Mouse (Mus musculus) liver, embryonic 14.5 days (tissue): ENCODE measurements around the gene Zfp990. TPM values are rescaled to one million over a fixed set of nuclear protein-coding genes. Genes with fewer than 3 reads are reported as not detected.
A peak's percentile ranks its signal among the peaks of the same experiment; 100 is the strongest.
"Not testable (repeated sequence)": the region's sequence is repeated elsewhere in the genome, so short reads cannot be mapped to it uniquely, and the experiment has no call there.

Source experiments
- ATAC-seq: fragments of 200-750 bp; cut with Nextera tagmentation; 2 replicates; pipeline ENCODE4 v1.8.0; 2017; ENCODE audit warnings: moderate number of reproducible peaks, mild to moderate bottlenecking, moderate library complexity; ENCODE audit not compliant: insufficient read depth
- DNase-seq, 3 experiments: peaks; one replicate each; pipeline ENCODE4 v3.0.0-alpha.2; 2012 to 2013; ENCODE audit warnings: low read depth in 3 of 3, low spot score in 3 of 3
- H3K27ac ChIP-seq: fragments of 300-500 bp; sonication (generic); 2 replicates; pipeline ENCODE4 v1.5.1; 2014; ENCODE audit warnings: moderate library complexity, mild to moderate bottlenecking, control low read depth, inconsistent platforms
- H3K27me3 ChIP-seq: fragments of 300-500 bp; sonication (generic); 2 replicates; pipeline ENCODE4 v1.6.1; 2014; ENCODE audit warnings: mild to moderate bottlenecking, low read length, moderate library complexity; ENCODE audit not compliant: control insufficient read depth, insufficient read depth
- H3K36me3 ChIP-seq: fragments of 300-500 bp; sonication (generic); replicated peaks from 2 replicates; pipeline ENCODE4 v1.6.1; 2014; ENCODE audit warnings: low read depth; ENCODE audit not compliant: control insufficient read depth, insufficient read depth
- H3K4me1 ChIP-seq, 2 experiments: fragments of 200-500 bp in 1 of 2; fragments of 300-500 bp in 1 of 2; sonication (generic) in 1 of 2; replicated peaks; 2 replicates each; pipeline ENCODE4 v1.6.1; 2012 to 2014; ENCODE audit warnings: antibody characterized with exemption in 1 of 2, inconsistent platforms in 1 of 2, low read length in 1 of 2; ENCODE audit not compliant: control insufficient read depth in 2 of 2, insufficient read depth in 2 of 2
- H3K4me2 ChIP-seq: fragments of 300-500 bp; sonication (generic); 2 replicates; pipeline ENCODE4 v1.6.1; 2014; ENCODE audit warnings: low read depth, mild to moderate bottlenecking, control low read depth, moderate library complexity
- H3K4me3 ChIP-seq, 2 experiments: fragments of 200-500 bp in 1 of 2; fragments of 300-500 bp in 1 of 2; sonication (generic) in 1 of 2; 2 replicates each; pipeline ENCODE4 v1.5.1; 2012 to 2014; ENCODE audit warnings: low read depth in 2 of 2, low read length in 2 of 2, mild to moderate bottlenecking in 2 of 2, control low read depth in 1 of 2, inconsistent platforms in 1 of 2, moderate library complexity in 1 of 2; ENCODE audit not compliant: insufficient read depth in 1 of 2
- H3K9ac ChIP-seq: fragments of 300-500 bp; sonication (generic); replicated peaks from 2 replicates; pipeline ENCODE4 v1.6.1; 2014; ENCODE audit warnings: mild to moderate bottlenecking, control low read depth, moderate library complexity
- H3K9me3 ChIP-seq: fragments of 300-500 bp; sonication (generic); 2 replicates; pipeline ENCODE4 v1.6.1; 2016; ENCODE audit warnings: low read length, mixed read lengths; ENCODE audit not compliant: control insufficient read depth
- CTCF ChIP-seq: IDR thresholded peaks from 2 replicates; pipeline ENCODE4 v1.5.1; 2016; ENCODE audit warnings: antibody characterized with exemption, low read depth, control low read depth
- EP300 ChIP-seq: IDR thresholded peaks from 2 replicates; pipeline ENCODE4 v1.6.1; 2016; ENCODE audit warnings: antibody characterized with exemption, low read depth
- WGBS: fragments of 180-500 bp; shearing (Covaris S2); extraction: QIAGEN DNeasy Blood & Tissue Kit; methylation state at CpG from one replicate; pipeline ENCODE4 v1.1.7; 2014; ENCODE audit not compliant: insufficient replicate concordance; 5-methylcytosine and 5-hydroxymethylcytosine counted together
- polyA plus RNA-seq, 2 experiments: library from polyadenylated mRNA; depleted of rRNA in 1 of 2; stranded (reverse) in 1 of 2; unstranded in 1 of 2; fragments of >200 nt; fragmentation: Nextera tagmentation in 1 of 2; extraction: Ambion mirVana in 1 of 2; gene quantifications; 2 replicates each; pipeline versions ENCODE4 v1.2.1 to v1.2.3; 2012 to 2014

The Zfp990 gene
- polyA plus RNA-seq, 2 experiments, result 0.02 TPM; not detected in 1

GRCm38 (mm10) chr4:145564111-145564821, 53.7 kb downstream of the Zfp990 start:
- Histone ChIP-seq H3K4me3 (no peak overlapping the region), H3K27ac (no peak overlapping the region), H3K27me3 (no peaks in the 10 kb centered on the region), H3K36me3 (no peaks in the 10 kb centered on the region), H3K4me1 (no peaks in the 10 kb centered on the region), H3K4me2 (no peak overlapping the region), H3K9ac (no peak overlapping the region), H3K9me3 (peaks cover 5% of the 10 kb centered on the region)
- DNase-seq (no peak), ATAC-seq (no peak)
- WGBS, result 41% methylated on average over 3 of the region's 3 CpGs
- TF ChIP-seq CTCF (no peak), EP300 (no peak)

DNA sequence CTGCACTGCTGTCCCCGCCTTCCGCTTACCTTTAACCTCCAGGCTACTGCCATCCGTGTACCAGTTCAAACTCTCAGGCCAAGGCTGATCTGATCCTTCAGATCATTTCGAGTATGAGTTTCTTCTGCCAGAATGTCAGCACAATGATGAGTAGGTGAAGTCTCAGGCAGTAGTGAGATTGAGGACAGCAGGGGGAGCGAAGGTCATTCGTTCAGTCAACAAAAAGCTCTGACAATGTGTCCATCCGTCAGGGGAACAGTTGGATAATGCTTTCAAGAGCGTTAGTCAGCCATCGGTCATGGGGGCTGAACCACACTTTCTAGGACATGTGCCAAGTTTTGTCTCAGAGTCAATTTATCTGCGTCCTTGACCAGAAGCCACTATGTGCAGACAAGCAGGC, 59.9 kb downstream of the Zfp990 start:
- H3K27me3 ChIP-seq, H3K27ac ChIP-seq, ATAC-seq, H3K4me1 ChIP-seq, H3K9me3 ChIP-seq, H3K4me2 ChIP-seq, H3K4me3 ChIP-seq, H3K36me3 ChIP-seq, DNase-seq, H3K9ac ChIP-seq: not testable (repeated sequence)
- WGBS, result 75% methylated on average over 5 of the region's 10 CpGs

DNA sequence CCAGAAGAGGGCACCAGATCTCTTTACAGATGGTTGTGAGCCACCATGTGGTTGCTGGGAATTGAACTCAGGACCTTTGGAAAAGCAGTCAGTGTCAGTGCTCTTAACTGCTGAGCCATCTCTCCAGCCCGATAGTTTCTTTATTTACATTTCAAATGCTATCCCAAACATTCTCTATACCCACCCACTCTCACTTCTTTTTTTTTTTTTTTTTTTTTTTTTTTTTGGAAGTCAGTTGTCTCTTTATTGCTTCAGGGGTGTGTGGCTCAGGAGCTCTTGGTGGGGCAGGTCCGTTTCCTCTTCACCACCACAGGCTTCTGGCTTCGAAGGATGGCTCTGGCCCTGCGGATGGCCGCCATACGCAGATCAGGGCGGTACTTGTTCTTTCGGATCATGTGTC, 66.1 kb downstream of the Zfp990 start:
- H3K27me3 ChIP-seq, H3K4me2 ChIP-seq, DNase-seq, H3K36me3 ChIP-seq, H3K4me3 ChIP-seq, H3K9me3 ChIP-seq, H3K9ac ChIP-seq, H3K4me1 ChIP-seq, ATAC-seq, H3K27ac ChIP-seq: not testable (repeated sequence)
- WGBS, result 73% methylated on average over 8 of the region's 8 CpGs

- not testable (repeated sequence) for H3K36me3 ChIP-seq, ATAC-seq, DNase-seq, H3K9me3 ChIP-seq, H3K4me1 ChIP-seq, H3K27me3 ChIP-seq, H3K4me3 ChIP-seq, H3K9ac ChIP-seq, H3K4me2 ChIP-seq, H3K27ac ChIP-seq
- whole genome bisulfite sequencing, result 73% methylated on average over 1 of the region's 1 CpGs
Measured at GRCm38 (mm10) chr4:145580333-145580732, 69.8 kb downstream of the Zfp990 start.

DNA sequence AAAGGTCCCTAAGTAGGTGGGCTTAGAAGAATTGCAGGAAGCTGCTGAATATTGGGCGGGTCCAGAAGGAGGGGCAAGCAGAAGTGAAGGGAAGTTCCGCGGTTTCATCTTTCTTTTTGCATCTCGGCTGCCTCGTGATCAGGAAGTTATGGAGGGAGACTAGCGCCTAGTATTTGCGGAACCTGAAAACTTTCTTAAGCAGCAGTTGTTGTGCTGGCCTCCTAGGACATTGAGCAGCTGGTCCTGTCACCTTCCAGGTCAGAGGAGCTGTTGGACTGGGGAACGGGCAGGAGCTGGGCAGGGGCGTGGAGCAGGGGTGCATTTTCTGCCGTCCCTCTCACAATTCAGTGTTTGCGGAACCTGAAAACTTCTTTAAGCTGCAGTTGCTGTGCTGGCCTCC, 74.5 kb downstream of the Zfp990 start, which contains the start of gene Gm13212:
TSS of gene Gm13212 (plus strand) at position 89 of the 400 bp plus-strand sequence.
- H3K36me3 ChIP-seq, H3K4me1 ChIP-seq, H3K27me3 ChIP-seq, H3K9me3 ChIP-seq, H3K27ac ChIP-seq: not testable (repeated sequence)
- DNase-seq (peak in 2 of 3 experiments; percentile 27 to 34), ATAC-seq (peak; percentile 71; the same call in 1 of the 2 replicates)
- H3K4me2 ChIP-seq, result peak within 1 kb of the TSS; percentile 14
- 9% methylated on average over 11 of the region's 11 CpGs for WGBS
- H3K9ac ChIP-seq, result 0 out of 2 replicates have a peak within 1 kb of the TSS, but pooled peaks have one; percentile 12
- H3K4me3 ChIP-seq, result peak within 1 kb of the TSS; percentile 43 to 61

DNA sequence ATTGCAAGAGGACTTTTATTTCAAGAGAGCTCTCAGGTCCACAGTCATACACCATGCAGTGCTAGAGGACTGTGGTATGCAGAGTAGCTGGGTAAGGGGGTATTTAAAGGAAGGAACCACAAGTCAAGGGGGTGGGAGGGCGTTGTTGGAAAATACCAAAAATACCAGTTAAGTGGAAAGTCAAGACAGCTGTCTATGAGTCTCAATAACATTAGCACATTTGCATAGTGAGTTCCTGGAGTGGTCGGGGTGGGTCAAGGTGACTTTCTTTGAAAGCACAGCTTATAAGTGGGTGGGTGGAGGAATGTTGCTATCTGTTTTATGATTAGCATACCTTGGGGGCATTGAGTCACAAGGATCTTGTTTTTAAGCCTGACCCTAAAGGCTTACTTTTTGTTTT, 75.5 kb downstream of the Zfp990 start:
- not testable (repeated sequence) for H3K27me3 ChIP-seq, H3K9me3 ChIP-seq, H3K9ac ChIP-seq, H3K36me3 ChIP-seq, H3K27ac ChIP-seq, H3K4me3 ChIP-seq, DNase-seq, H3K4me1 ChIP-seq
- H3K4me2 ChIP-seq, result peak overlapping the region; percentile 14
- WGBS, result 66% methylated on average over 2 of the region's 2 CpGs
- ATAC-seq, result peak; percentile 39; the same call in 1 of the 2 replicates

Other genes with a start within 250 kb of the Zfp990 start
- gene Tnfrsf8, start 195.6 kb upstream of the Zfp990 start, polyA plus RNA-seq (2012; rRNA removed), result 0.02 and 0.03 TPM in 2 replicates
- gene Tnfrsf8, start 195.6 kb upstream of the Zfp990 start, polyA plus RNA-seq (2014; fragmentation: Nextera tagmentation; extraction: Ambion mirVana), result 0.05 TPM in 2 replicates
- gene Gm13212, start 74.4 kb downstream of the Zfp990 start, polyA plus RNA-seq (2012; rRNA removed), result 0.52 and 1.2 TPM in 2 replicates
- 2.3 and 2.7 TPM in 2 replicates for gene Gm13212, start 74.4 kb downstream of the Zfp990 start, polyA plus RNA-seq (2014; fragmentation: Nextera tagmentation; extraction: Ambion mirVana)
- not detected in 2 replicates for gene Zfp980, start 159.9 kb downstream of the Zfp990 start, polyA plus RNA-seq (2012; rRNA removed)
- gene Zfp980, start 159.9 kb downstream of the Zfp990 start, polyA plus RNA-seq (2014; fragmentation: Nextera tagmentation; extraction: Ambion mirVana), result not detected in 2 replicates